Mouse (Mus musculus) cerebral cortex, adult 2 months (tissue): Measurements from ENCODE around the gene Gm37240.

Experiments
- WGBS: fragments of 180-500 bp; shearing (Covaris S2); methylation state at CpG from one replicate; pipeline ENCODE4 v1.1.7; 2018; 5-methylcytosine and 5-hydroxymethylcytosine counted together

Gene Gm37240

GRCm38 (mm10) chr3:85820839-85821548 lies 66.3 kb downstream of the Gm37240 start:
- WGBS: 67% methylated on average over 15 of the region's 15 CpGs

DNA sequence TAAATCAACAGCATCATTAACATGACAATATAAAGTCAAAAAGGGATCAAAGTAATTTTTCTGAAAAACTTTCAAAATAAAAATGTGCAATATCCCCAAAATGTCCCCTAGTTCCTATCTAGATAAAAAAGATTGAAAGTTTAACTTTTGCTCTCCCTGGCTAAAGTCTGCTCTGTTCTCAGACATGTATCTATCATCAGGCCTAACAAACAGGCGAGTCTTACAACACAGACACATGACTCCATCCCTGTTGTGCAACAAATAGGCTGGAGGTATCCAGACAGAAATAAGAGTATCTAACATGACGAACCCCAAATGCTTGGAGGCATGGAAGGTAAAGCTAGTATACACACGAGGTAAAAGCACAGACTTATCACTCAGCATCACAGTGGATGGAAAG lies 68.0 kb downstream of the Gm37240 start:
- 90% methylated on average over 3 of the region's 3 CpGs for WGBS

DNA sequence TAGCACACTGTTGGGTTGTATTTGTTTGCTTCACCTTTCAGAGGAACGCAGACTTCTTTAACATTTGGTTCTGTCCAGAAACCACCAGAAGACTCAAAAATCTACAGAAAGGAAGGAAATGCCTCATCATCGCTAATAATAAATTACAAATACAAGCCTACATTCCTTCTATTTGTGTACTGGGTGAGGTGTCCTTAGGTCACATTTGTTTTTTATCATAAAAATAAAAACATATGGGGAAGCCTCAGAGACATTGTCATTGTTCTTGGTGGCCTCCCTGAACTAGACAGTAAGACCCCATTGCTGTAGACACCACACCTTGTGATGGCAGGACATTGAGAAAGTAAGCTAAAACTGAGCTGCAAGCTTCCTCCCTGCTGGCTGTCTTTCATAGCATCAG lies 70.1 kb downstream of the Gm37240 start, which contains the start of gene Fam160a1:
Gene Fam160a1, minus strand, starts transcription at position 101 of the 400 bp plus-strand sequence.
- 91% methylated on average over 2 of the region's 2 CpGs for WGBS

- WGBS: 51% methylated on average over 7 of the region's 7 CpGs
Observed at GRCm38 (mm10) chr3:85814241-85814640, 73.1 kb downstream of the Gm37240 start.

- 72% methylated on average over 4 of the region's 4 CpGs for WGBS
Observed at GRCm38 (mm10) chr3:85813101-85814014, 74.0 kb downstream of the Gm37240 start.

GRCm38 (mm10) chr3:85812010-85812409 lies 75.3 kb downstream of the Gm37240 start:
- 96% methylated on average over 5 of the region's 5 CpGs for WGBS

- WGBS: 86% methylated on average over 1 of the region's 1 CpGs
Observed at GRCm38 (mm10) chr3:85793166-85793565, 94.2 kb downstream of the Gm37240 start.

DNA sequence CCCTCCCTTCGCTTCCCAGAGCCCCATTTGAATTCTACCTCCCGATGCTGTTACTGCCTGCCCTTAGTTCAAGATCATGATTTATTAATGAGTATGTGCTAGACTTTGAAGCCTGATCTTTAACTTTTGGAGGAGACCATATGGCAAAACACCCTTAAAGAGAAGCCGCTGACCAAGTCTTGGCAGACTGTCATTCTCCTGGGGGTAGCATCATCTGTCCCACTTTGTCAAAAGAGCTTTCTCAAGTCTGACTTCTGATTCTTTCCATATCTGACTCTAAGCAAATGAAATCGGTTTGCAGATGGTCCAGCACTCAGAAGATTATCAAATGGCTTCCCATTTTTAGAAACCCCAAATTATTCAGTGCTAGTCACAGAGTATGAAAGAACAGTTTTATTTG lies 97.6 kb downstream of the Gm37240 start:
- 59% methylated on average over 4 of the region's 4 CpGs for WGBS

DNA sequence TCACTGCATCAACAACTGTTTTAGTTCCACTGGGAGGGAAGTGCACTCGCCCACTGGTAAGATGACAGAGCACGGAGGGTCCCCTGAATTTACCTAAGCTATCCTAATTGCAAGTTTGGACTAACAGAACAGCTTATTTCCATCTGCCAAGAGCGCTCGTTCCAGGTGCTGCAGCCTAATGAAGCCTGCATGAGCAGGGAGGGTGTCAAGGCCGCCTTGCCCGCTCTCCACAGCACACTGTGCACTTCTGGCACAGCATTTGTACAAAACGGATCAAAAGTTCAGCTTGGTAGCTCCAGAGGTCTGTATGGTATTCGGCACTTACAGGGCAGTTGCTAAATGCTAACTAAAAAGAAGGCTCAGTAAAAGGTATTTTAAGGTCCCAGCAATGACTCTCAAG lies 100.8 kb downstream of the Gm37240 start:
- WGBS: 67% methylated on average over 8 of the region's 8 CpGs

DNA sequence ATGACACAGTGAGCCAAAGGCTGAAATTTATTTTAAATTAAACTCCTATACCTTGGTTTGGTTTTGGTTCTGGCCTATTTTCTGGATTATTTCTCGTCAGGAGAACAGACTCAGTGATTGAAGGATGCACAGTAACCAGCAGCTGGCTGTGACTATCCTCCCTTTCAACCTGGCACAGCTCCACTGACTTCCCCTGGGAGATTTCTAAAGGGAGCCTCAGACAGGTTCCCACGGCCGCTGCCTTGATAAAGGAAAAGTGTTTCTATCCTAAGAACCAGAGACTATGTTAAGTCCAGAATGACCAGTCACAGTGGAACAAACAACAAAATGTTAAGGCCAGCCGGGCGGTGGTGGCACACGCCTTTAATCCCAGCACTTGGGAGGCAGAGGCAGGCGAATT lies 106.4 kb downstream of the Gm37240 start:
- WGBS: 75% methylated on average over 7 of the region's 7 CpGs

DNA sequence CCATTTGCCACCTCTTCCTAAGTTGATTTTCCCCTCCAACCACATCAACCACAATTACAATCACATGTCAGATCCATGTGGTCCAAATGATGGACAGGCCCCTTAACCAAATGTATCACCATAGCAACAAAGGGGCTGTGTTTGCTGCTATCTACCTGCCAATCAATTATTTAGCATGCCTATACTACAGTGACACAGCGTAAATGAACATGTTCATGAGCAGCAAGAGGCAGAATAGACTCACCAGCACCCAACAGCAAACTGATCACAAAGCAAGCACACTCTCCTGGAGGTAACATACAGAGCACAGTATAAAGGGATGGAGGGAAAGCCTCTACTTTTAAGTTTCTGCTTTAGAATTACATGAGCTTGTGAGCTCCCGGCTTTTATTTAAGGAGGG lies 107.0 kb downstream of the Gm37240 start:
- WGBS: 74% methylated on average over 2 of the region's 2 CpGs

GRCm38 (mm10) chr3:85777841-85778240 lies 109.5 kb downstream of the Gm37240 start:
- WGBS: 74% methylated on average over 2 of the region's 2 CpGs

DNA sequence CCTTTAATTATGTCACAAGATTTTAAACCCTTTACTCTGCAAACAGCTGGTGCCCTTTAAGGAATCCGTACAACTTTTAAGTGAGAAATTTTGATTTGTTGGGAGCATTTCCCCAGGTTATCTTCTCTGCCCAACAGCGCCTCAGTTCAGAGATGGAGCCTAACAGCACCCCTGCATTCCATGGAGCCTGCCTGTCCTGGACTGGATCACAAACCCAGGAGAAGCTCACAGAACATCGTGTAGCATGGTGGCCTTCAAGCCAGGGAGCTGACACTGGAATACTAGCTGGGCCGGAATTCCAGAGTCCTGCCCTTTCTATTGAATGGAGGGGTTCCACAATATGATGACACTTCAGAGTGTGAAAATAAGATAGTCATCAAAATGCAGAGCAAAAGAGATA lies 110.0 kb downstream of the Gm37240 start:
- WGBS: 73% methylated on average over 4 of the region's 4 CpGs

- WGBS: 50% methylated on average over 10 of the region's 10 CpGs
Observed at GRCm38 (mm10) chr3:85776707-85777106, 110.6 kb downstream of the Gm37240 start.

- WGBS: 80% methylated on average over 6 of the region's 6 CpGs
Observed at GRCm38 (mm10) chr3:85776126-85776525, 111.2 kb downstream of the Gm37240 start.

- WGBS: 63% methylated on average over 4 of the region's 4 CpGs
Observed at GRCm38 (mm10) chr3:85773886-85774285, 113.4 kb downstream of the Gm37240 start.

GRCm38 (mm10) chr3:85773425-85773824 lies 113.9 kb downstream of the Gm37240 start:
- 36% methylated on average over 3 of the region's 3 CpGs for WGBS

- 60% methylated on average over 7 of the region's 7 CpGs for WGBS
Observed at GRCm38 (mm10) chr3:85764937-85765337, 122.4 kb downstream of the Gm37240 start.

DNA sequence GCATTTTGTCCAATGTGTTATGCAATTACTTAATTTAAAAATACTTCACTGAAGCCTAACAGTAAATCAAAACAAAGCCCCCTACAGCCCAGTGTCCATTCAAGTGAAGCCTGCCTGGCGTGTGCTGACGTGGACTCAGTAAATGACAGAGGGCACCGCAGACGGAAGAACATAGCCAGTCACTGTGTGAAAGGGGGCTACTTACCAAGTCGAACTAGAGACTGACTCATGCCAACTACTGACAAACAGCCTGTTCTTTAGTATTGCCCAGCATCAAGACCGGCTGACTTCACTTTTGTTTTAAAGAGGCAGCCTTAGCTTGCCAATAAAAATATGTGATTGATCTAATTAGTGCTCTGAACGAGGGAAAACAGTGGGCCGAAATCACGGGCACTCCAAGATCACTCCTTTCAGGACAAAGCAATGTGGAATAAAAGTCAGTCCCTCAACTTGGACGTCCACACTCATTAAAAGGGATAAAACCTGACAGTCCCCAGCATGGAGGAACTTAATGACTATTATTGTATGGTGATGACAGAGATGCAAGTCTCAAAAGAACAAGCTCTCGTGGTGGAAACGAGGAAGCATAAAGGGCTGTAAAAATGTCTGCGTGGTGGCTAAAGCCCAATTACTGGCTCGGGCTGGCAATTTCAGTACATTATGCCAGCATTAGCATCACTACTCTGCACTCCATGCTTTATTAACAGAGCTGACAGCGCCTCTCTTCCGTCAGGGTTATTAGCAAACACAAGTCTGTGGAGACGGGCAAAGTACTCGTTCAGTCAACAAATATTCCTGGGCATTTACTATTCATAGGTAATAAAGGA lies 123.1 kb downstream of the Gm37240 start:
- 58% methylated on average over 18 of the region's 18 CpGs for WGBS

- WGBS: 78% methylated on average over 2 of the region's 2 CpGs
Observed at GRCm38 (mm10) chr3:85757944-85758343, 129.4 kb downstream of the Gm37240 start.

- WGBS: 86% methylated on average over 4 of the region's 4 CpGs
Observed at GRCm38 (mm10) chr3:85757435-85757834, 129.9 kb downstream of the Gm37240 start.

- WGBS: 49% methylated on average over 4 of the region's 4 CpGs
Observed at GRCm38 (mm10) chr3:85749348-85749747, 138.0 kb downstream of the Gm37240 start.
